Mouse (Mus musculus) CD8-positive naive resting alpha-beta T cell, adult 2 months (primary cell): Measurements from ENCODE around the gene F3.

Experiments
- DNase-seq, 2 experiments: peaks; one replicate each; pipeline ENCODE4 v3.0.0; 2022; ENCODE audit warnings: low read depth in 2 of 2, low spot score in 2 of 2

Gene F3

GRCm38 (mm10) chr3:121722971-121723844, at the start of gene F3:
TSS of gene F3 (plus strand) at chr3:121723537.
- peak; percentile 20 to 27 for DNase-seq

GRCm38 (mm10) chr3:121678935-121679334, 44.4 kb upstream of the F3 start:
- no peak for DNase-seq

- DNase-seq: no peak
Measured at GRCm38 (mm10) chr3:121679443-121679842, 43.9 kb upstream of the F3 start.

- no peak for DNase-seq
Measured at GRCm38 (mm10) chr3:121680187-121680586, 43.1 kb upstream of the F3 start.

- no peak for DNase-seq
Measured at GRCm38 (mm10) chr3:121682439-121683411, 40.6 kb upstream of the F3 start.

- no peak for DNase-seq
Measured at GRCm38 (mm10) chr3:121684552-121684951, 38.8 kb upstream of the F3 start.

GRCm38 (mm10) chr3:121684963-121685362, 38.4 kb upstream of the F3 start:
- DNase-seq: no peak

- DNase-seq: no peak
Measured at GRCm38 (mm10) chr3:121685985-121686384, 37.4 kb upstream of the F3 start.

GRCm38 (mm10) chr3:121686408-121686911, 36.9 kb upstream of the F3 start:
- DNase-seq: no peak

GRCm38 (mm10) chr3:121687741-121688140, 35.6 kb upstream of the F3 start:
- DNase-seq: no peak

- peak in 1 of 2 experiments; percentile 3 for DNase-seq
Measured at GRCm38 (mm10) chr3:121689029-121689428, 34.3 kb upstream of the F3 start.

GRCm38 (mm10) chr3:121689697-121690096, 33.6 kb upstream of the F3 start:
- no peak for DNase-seq

GRCm38 (mm10) chr3:121693001-121693730, 30.2 kb upstream of the F3 start:
- no peak for DNase-seq

- no peak for DNase-seq
Measured at GRCm38 (mm10) chr3:121693746-121694145, 29.6 kb upstream of the F3 start.

GRCm38 (mm10) chr3:121697169-121697568, 26.2 kb upstream of the F3 start:
- no peak for DNase-seq

- DNase-seq: no peak
Measured at GRCm38 (mm10) chr3:121699401-121699800, 23.9 kb upstream of the F3 start.

GRCm38 (mm10) chr3:121699849-121700248, 23.5 kb upstream of the F3 start:
- DNase-seq: no peak

- no peak for DNase-seq
Measured at GRCm38 (mm10) chr3:121700364-121700952, 22.9 kb upstream of the F3 start.

GRCm38 (mm10) chr3:121703155-121703879, 20.0 kb upstream of the F3 start:
- DNase-seq: no peak

- DNase-seq: no peak
Measured at GRCm38 (mm10) chr3:121703880-121704243, 19.5 kb upstream of the F3 start.
